ENCODE assay signal across 7 mouse cellular contexts in genomic region chr2:165888813-165889221, GRCm38 (mm10). TPM values are rescaled to one million over a fixed set of nuclear protein-coding genes. Genes with fewer than 3 reads are reported as not detected.
A peak's percentile ranks its signal among the peaks of the same experiment; 100 is the strongest.
DNase-seq lines count a peak whose midpoint lies in the region; ATAC-seq lines count a peak whose summit lies in the region.

No protein-coding gene starts in this region.

- DNase-seq in retina, postnatal 1 day: peak; percentile 69
- DNase-seq in retina, embryonic 14.5 days (ENCODE audit: low spot score): no peak
- DNase-seq in kidney, postnatal 36 days: peak; percentile 53 to 62
- DNase-seq in natural killer cell, adult 2 months (ENCODE audit: low spot score in 2 of 2): peak; percentile 26 to 54
- DNase-seq in MN1 (ENCODE audit: low spot score): no peak
- no peak for DNase-seq in ovary, postnatal 36 days (ENCODE audit: low spot score)

- ATAC-seq in erythroid progenitor cell, adult 5-6 weeks (replicated peaks; ENCODE audit: low FRiP score, poor library complexity, severe bottlenecking): peak; percentile 23

RNA-seq across cellular contexts. Expression of gene Zmynd8, which starts 10.0 kb away (rescaled TPM):
- total RNA-seq in erythroid progenitor cell, adult 5-6 weeks (2015; ENCODE audit: low replicate concordance): 55.3 and 129 TPM in 2 replicates
- 59.5 and 85.9 TPM in 2 replicates for total RNA-seq in erythroid progenitor cell, adult 5-6 weeks (2017; ENCODE audit: low replicate concordance)

Comparison
In these comparisons a context has a peak if more than half of its experiments do, and no peak if none do; other contexts are left out.
1. DNase-seq: peak in retina, postnatal 1 day (single experiment), kidney, postnatal 36 days (2 of 2) and natural killer cell, adult 2 months (2 of 2); none in retina, embryonic 14.5 days (single experiment), MN1 (single experiment) and ovary, postnatal 36 days (single experiment).